Mouse (Mus musculus) cerebellum, postnatal 36 days (tissue): ENCODE measurements around the gene Nxph4.

Source experiments
- DNase-seq, 2 experiments: peaks; one replicate each; pipeline ENCODE4 v3.0.0; 2021 to 2022; ENCODE audit warnings: mixed read lengths in 2 of 2

Nxph4 gene

GRCm38 (mm10) chr10:127542084-127542483, 7.7 kb upstream of the Nxph4 start:
- DNase-seq = peak; percentile 58 to 64

GRCm38 (mm10) chr10:127541510-127541909, 7.2 kb upstream of the Nxph4 start:
- DNase-seq = no peak

GRCm38 (mm10) chr10:127537854-127538583, 3.7 kb upstream of the Nxph4 start:
- peak; percentile 87 to 90 for DNase-seq

- DNase-seq = peak; percentile 66 to 70
Measured at GRCm38 (mm10) chr10:127536586-127537314, 2.4 kb upstream of the Nxph4 start.

- DNase-seq = no peak
Measured at GRCm38 (mm10) chr10:127534929-127535384, 598 bp upstream of the Nxph4 start.

- no peak for DNase-seq
Measured at GRCm38 (mm10) chr10:127531548-127531947, 2.8 kb downstream of the Nxph4 start.

- no peak for DNase-seq
Measured at GRCm38 (mm10) chr10:127530945-127531344, 3.4 kb downstream of the Nxph4 start.

- DNase-seq = no peak
Measured at GRCm38 (mm10) chr10:127527481-127527880, 6.9 kb downstream of the Nxph4 start.

- peak; percentile 66 to 77 for DNase-seq
Measured at GRCm38 (mm10) chr10:127526681-127527080, 7.7 kb downstream of the Nxph4 start.

GRCm38 (mm10) chr10:127526048-127526447, 8.3 kb downstream of the Nxph4 start:
- no peak for DNase-seq

- DNase-seq = no peak
Measured at GRCm38 (mm10) chr10:127524646-127525255, 9.6 kb downstream of the Nxph4 start.

- peak; percentile 83 to 86 for DNase-seq
Measured at GRCm38 (mm10) chr10:127522088-127522581, 12.2 kb downstream of the Nxph4 start, which contains the start of gene Shmt2. TSS of gene Shmt2 (minus strand) at chr10:127522444.

GRCm38 (mm10) chr10:127521611-127522080, 12.7 kb downstream of the Nxph4 start:
- DNase-seq = no peak

- no peak for DNase-seq
Measured at GRCm38 (mm10) chr10:127520714-127521357, 13.5 kb downstream of the Nxph4 start.

- DNase-seq = no peak
Measured at GRCm38 (mm10) chr10:127519903-127520713, 14.3 kb downstream of the Nxph4 start.

GRCm38 (mm10) chr10:127519041-127519701, 15.2 kb downstream of the Nxph4 start:
- no peak for DNase-seq

- no peak for DNase-seq
Measured at GRCm38 (mm10) chr10:127517941-127518340, 16.4 kb downstream of the Nxph4 start.

- no peak for DNase-seq
Measured at GRCm38 (mm10) chr10:127516576-127517260, 17.6 kb downstream of the Nxph4 start.

- no peak for DNase-seq
Measured at GRCm38 (mm10) chr10:127515983-127516459, 18.3 kb downstream of the Nxph4 start.

- no peak for DNase-seq
Measured at GRCm38 (mm10) chr10:127515271-127515982, 18.9 kb downstream of the Nxph4 start.
